Mouse (Mus musculus): ENCODE data around the gene Zfp553.
"Not testable (repeated sequence)": the region's sequence is repeated elsewhere in the genome, so short reads cannot be mapped to it uniquely, and the experiment has no call there.

GRCm38 (mm10) chr7:127250511-127250910 is 17.6 kb downstream of the Zfp553 start:
- not testable (repeated sequence) for TF ChIP-seq POLR2A (IDR thresholded peaks at IDR 0.05; ENCODE audit: insufficient read length, low read depth); MAX (IDR thresholded peaks at IDR 0.05; ENCODE audit: low read depth); SRF (IDR thresholded peaks at IDR 0.05; ENCODE audit: control insufficient read depth, insufficient read length, low read depth); USF1 (IDR thresholded peaks at IDR 0.05; ENCODE audit: low read depth); MYOD1 (IDR thresholded peaks at IDR 0.05; ENCODE audit: control insufficient read depth in 1 of 3, insufficient read length in 2 of 3, low read depth in 2 of 3); POLR2AphosphoS2 (IDR thresholded peaks at IDR 0.05; ENCODE audit: insufficient read length, low read depth)

All from myocyte (in vitro differentiated cells).